Mouse (Mus musculus): ENCODE measurements at regions not wholly inside any gene's neighbourhood (a gene's known extent, or its start where the extent isn't known, plus 50 kb on each side); places are given as distances from the start of the nearest gene placed in this dataset.

- 29% methylated on average over 2 of the region's 2 CpGs for WGBS
Observed at GRCm38 (mm10) chr1:31808074-31808473, 364.4 kb upstream of the Khdrbs2 start.

More at GRCm38 (mm10) chr1:31808074-31808473, 364.4 kb upstream of the Khdrbs2 start:
- Histone ChIP-seq H3K27ac (ENCODE audit: low read length) (no peak overlapping the region), H3K4me2 (ENCODE audit: low read length) (no peak overlapping the region), H3K4me1 (replicated peaks; ENCODE audit: control insufficient read depth, insufficient read depth, low read length) (no peaks in the 10 kb centered on the region; the same call in 1 of the 2 replicates), H3K9ac (replicated peaks; ENCODE audit: low read depth, low read length) (no peak overlapping the region), H3K9me3 (ENCODE audit: control insufficient read depth, low read length) (no peaks in the 10 kb centered on the region), H3K27me3 (replicated peaks; ENCODE audit: control insufficient read depth, insufficient read depth, low read length) (no peaks in the 10 kb centered on the region), H3K4me3 (replicated peaks; ENCODE audit: low read length) (no peak overlapping the region), H3K36me3 (ENCODE audit: control insufficient read depth, insufficient read depth) (no peaks in the 10 kb centered on the region)
- ATAC-seq, result peak; percentile 40; the same call in 1 of the 2 replicates

Data from forebrain, embryonic 16.5 days (tissue).